Mouse (Mus musculus) layer of hippocampus, adult 9-11 months (tissue): Measurements from ENCODE around the gene Chrm2.

Experiments used
- DNase-seq: peaks from one replicate; pipeline ENCODE4 v3.0.0; 2022

Chrm2 gene

GRCm38 (mm10) chr6:36387612-36388400 lies at the start of gene Chrm2:
Gene Chrm2 (plus strand): TSS chr6:36388084.
- peak; percentile 10 for DNase-seq

- DNase-seq: no peak
Observed at GRCm38 (mm10) chr6:36373983-36374382, 13.9 kb upstream of the Chrm2 start.

DNA sequence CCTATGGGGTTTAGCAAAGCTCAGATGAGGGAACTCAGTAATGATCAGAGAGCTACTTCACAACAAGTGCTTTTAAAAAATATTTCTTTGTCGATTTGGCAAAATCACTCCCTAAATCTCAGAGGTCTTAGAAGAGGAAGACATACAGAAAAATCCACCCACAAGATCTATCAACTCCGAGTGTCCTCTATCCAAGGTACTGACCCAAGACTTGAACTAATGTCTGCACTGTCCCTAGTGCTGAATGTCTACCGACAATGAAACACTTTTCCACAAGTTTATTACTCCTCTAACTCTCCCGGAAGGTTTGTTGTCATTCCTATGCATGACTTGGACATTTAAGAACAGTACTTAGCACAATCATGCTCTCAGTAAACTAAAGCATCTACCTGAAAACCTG lies 9.9 kb upstream of the Chrm2 start:
- DNase-seq: no peak

DNA sequence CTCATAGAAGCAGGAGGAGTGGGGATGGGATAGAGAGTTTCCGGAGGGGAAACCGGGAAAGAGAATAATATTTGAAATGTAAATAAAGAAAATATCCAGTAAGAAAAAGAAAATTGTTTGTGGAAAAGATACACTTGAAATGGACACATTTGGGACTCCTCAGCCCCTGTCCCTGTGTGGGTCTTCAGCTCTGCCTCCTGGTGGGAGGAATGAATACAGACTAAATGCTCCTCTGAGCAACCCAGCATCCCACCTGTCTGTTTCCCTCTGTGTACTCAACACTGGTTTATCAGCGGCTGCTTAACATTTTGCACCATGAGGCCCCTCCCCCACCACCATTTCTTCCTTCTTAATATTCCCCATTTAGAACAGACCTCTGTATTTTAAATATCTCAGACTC lies 3.8 kb upstream of the Chrm2 start:
- DNase-seq: no peak

- no peak for DNase-seq
Observed at GRCm38 (mm10) chr6:36388401-36389259, 746 bp downstream of the Chrm2 start.

- no peak for DNase-seq
Observed at GRCm38 (mm10) chr6:36389260-36389965, 1.5 kb downstream of the Chrm2 start.

- DNase-seq: no peak
Observed at GRCm38 (mm10) chr6:36393705-36394104, 5.8 kb downstream of the Chrm2 start.

GRCm38 (mm10) chr6:36405139-36405538 lies 17.3 kb downstream of the Chrm2 start:
- DNase-seq: no peak

GRCm38 (mm10) chr6:36409016-36409415 lies 21.1 kb downstream of the Chrm2 start:
- DNase-seq: no peak

DNA sequence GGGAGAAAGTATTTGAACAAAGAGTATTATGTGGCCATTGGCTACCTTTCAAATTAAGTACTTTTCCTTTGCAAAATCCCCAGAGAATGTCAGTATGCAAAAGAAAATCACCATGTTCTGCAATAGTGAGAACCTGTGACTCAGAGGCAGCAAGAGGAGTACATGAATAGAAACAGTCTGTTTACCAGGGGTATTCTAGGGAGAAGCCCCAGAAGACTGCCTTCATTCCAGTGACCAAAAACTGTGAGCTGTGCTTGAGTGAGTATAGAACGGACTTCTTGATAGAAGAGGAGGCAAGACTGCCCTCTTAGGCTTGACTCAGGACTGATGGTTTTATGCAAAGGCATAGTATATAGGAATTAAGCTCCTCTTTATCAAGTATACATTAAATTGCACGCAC lies 22.2 kb downstream of the Chrm2 start:
- no peak for DNase-seq

- DNase-seq: no peak
Observed at GRCm38 (mm10) chr6:36419716-36420115, 31.8 kb downstream of the Chrm2 start.

DNA sequence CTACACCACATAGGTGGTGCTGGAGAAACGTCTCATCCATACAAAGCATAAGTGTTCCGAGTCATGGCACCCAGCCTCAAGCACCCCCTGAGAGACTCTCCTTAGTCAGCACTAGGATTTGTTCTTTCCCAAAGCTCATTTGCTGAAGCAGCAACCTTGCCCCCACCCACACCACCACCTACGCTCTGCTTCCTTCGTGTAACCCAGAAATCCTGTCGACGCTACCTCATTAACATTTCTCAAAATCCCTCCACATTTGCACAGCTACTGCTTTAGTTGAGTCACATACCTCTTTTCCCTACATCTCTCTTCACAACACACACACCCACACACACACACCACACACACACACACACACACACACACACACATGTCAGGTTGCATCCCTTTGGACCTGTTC lies 50.1 kb downstream of the Chrm2 start:
- DNase-seq: peak; percentile 9

DNA sequence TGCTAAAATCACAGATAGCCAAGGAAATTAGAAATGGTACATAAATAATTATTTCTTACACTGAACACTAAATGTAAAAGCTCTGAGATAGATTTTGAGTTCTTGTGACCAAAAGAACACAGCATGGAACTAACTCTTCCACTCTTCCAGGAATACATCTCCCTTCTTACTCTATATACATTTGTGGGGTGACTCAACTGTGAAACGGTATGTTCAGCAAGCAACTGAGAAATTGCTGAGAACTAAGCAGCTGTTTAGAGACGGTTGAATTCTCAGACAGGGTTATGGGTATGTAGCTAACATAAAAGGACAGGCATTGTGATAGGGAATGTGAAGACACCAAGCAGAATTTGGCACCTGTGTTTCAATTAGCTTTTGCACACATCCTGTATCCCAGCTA lies 51.3 kb downstream of the Chrm2 start:
- DNase-seq: no peak

DNA sequence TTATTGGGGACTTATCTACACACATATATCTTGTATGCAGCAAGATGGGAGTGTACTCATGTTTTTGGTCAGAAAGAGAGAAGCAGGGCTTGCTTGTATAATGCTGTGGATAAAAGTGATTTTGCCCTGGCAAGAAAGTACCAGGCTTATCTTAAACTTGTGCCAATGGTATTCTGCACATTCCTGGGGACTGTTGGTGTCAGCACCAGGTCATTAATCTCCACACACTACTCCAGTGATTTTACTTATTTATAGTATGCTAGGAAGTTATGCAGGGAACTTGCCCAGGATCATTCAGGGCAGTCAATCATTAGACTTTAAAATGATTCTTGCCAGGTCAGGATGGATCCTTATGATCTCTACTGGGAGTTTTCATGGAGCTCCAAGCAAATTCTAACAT lies 63.6 kb downstream of the Chrm2 start:
- no peak for DNase-seq

DNA sequence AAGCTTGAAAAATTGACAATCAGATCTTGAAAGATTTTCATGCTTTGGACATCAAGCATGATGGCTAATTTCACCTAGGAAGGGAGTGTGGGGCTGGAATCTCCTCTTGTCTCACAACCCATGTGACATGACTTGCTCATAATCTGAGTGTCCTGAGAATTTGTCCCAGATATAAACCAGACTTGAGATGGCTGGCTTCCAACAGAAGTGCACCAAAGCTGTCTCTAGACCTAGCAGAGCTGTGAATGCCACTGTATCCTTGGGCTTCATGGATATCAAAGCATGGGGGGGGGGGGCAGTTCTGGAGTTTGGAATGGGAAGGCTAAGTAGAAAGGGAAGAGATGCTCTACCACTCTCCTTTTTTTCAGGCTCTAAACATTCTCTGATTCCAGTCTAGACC lies 67.2 kb downstream of the Chrm2 start:
- no peak for DNase-seq

DNA sequence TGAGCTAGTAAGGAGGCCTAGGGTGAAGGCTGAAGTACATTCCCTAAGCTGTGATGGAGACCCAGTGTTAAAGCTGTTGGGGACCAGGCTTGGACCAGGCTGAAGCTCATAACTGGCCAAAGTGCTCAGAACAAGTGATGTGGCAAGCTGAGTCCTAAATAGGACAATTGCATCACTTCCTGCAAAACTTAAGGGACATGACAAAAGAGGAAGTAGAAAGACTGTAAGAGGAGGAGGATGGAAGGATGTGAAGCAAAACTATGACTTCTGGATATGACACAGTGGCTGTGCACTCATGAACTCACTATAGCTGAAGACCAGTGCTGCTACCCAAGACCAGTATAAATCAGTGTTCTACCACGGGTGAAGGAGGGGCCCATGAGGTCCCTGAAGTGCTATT lies 69.1 kb downstream of the Chrm2 start:
- no peak for DNase-seq

- peak; percentile 9 for DNase-seq
Observed at GRCm38 (mm10) chr6:36464008-36464407, 76.1 kb downstream of the Chrm2 start.

DNA sequence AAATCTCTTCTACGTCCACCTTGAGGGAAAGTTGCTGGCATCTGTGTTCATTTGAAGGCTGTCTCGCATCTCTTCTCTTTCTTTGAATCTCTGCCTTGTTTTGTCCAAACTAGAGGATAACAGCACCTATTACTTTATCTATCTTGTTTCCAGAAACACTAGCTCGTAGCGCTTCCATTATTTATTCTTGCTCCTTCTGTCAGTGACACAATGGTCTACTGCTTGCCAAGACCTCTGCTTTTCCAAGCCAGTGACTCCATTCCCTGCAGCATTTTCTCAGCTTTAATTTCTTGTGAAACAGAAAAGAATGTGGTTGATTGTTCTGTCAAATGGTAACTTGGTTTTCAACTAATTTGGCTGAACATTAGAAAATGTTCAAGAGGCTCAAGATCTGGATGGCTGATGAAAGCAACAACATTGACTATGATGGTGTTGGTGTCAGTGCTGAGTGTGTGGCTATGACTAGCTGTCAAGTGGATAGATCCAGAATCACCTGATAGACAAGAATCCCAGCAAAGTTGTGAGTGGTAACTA lies 96.3 kb downstream of the Chrm2 start:
- DNase-seq: no peak

DNA sequence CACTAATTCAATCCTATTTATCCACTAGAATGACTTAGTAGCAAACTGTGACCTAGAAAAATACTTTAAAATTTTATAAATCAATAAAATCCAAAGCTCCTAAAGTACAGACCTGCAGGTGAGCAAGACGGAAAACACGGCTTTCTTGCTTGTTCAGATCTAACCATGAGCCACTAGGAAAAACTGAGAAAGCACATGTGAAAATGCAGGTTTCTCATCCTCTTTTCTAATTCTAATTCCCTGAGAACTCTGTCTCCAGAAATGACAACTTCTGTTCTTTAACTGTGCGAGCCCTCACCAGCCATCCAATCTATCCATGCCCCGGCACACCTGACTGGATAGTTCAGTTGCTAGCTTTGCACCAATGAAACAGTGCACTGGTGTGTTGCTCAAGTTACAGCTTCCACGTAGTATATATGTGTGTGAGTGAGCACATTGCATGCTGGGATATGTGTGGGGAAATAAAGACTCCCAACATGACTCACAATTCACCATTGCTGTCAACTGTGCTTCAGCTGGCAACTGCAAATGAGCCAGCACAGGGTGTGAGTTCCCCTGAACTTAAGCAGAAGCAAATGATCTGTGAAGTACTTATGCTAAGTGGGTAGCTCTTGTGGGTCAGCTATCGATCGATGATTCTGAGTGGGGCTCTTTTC lies 119.3 kb downstream of the Chrm2 start:
- no peak for DNase-seq

GRCm38 (mm10) chr6:36507946-36508345 lies 120.1 kb downstream of the Chrm2 start:
- no peak for DNase-seq

DNA sequence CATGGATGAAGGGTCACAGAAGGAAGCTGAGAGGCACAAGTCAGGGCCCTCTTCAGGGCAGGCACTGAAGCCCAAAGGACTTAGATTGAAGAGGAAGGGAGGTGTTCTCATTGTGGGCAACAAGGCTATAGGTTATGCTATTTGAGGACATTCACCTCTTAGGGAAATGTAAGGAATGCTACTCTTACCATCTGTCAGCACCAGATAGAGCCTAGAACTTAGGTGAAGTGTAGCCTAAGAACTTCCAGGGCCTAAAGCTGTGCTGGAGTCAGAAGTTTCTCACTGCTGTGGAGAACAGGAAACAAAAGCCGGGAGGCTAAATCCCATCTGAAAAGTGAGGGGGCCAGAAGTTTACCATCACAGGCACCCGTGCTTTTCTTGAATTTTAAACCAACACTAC lies 120.6 kb downstream of the Chrm2 start:
- DNase-seq: no peak

- DNase-seq: no peak
Observed at GRCm38 (mm10) chr6:36516508-36516907, 128.6 kb downstream of the Chrm2 start.

GRCm38 (mm10) chr6:36517242-36517641 lies 129.4 kb downstream of the Chrm2 start:
- no peak for DNase-seq
